ENCODE assay signal across 23 mouse cellular contexts in the genomic region with DNA sequence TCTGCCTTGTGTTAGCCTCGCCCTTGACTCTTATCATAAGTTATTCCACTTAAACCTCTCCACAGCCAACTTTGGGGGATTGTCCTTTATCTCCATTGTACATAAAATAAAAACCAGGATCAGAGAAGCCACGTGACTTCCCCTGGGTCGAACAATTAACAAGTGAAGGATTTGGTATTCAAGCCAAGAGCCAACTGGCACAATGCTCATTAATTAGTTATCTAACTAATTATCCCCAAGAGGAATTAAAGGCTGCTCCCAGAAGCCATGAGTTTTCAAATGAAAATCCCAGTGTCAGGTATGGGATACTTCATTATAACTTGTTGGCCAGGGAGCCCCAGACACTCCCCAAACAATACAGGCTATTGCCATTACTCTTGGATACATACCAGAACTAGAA. TPM values are rescaled to one million over a fixed set of nuclear protein-coding genes. Genes with fewer than 3 reads are reported as not detected.
A peak's percentile ranks its signal among the peaks of the same experiment; 100 is the strongest.
DNase-seq lines count a peak whose midpoint lies in the region; ATAC-seq lines count a peak whose summit lies in the region.
"Had no signal": no experiment of that assay in that cellular context is flagged by ENCODE, and none has a peak within 500 bp of the region (broad histone marks: within the 10 kb centered on the region; RNA-seq: fewer than 3 reads in every experiment).

No protein-coding gene starts in this region.

- WGBS in hindbrain, embryonic 12.5 days, result 80% methylated on average over 3 of the region's 3 CpGs
- WGBS in hindbrain, embryonic 11.5 days, result 84% methylated on average over 3 of the region's 3 CpGs
- WGBS in lung, embryonic 15.5 days, result 44% methylated on average over 3 of the region's 3 CpGs

- H3K9me3 ChIP-seq in hindbrain, embryonic 12.5 days (replicated peaks), result no peaks in the 10 kb centered on the region
- H3K9me3 ChIP-seq in hindbrain, embryonic 11.5 days (ENCODE audit: control insufficient read depth, low read length), result no peaks in the 10 kb centered on the region
- H3K9me3 ChIP-seq in lung, embryonic 15.5 days, result no peaks in the 10 kb centered on the region
- H3K9me3 ChIP-seq: embryonic facial prominence, embryonic 15.5 days; forebrain, embryonic 10.5 days; heart, embryonic 10.5 days had no signal

- no peak overlapping the region for H3K9ac ChIP-seq in hindbrain, embryonic 12.5 days
- no peak overlapping the region for H3K9ac ChIP-seq in hindbrain, embryonic 11.5 days (ENCODE audit: low read depth, low read length)
- H3K9ac ChIP-seq in lung, embryonic 15.5 days, result no peak overlapping the region
- H3K9ac ChIP-seq: embryonic facial prominence, embryonic 15.5 days; hindbrain, embryonic 14.5 days had no signal

- H3K4me2 ChIP-seq in hindbrain, embryonic 12.5 days (replicated peaks), result no peak overlapping the region
- no peak overlapping the region for H3K4me2 ChIP-seq in hindbrain, embryonic 11.5 days (replicated peaks; ENCODE audit: low read depth, low read length)
- H3K4me2 ChIP-seq in lung, embryonic 15.5 days, result no peak overlapping the region
- H3K4me2 ChIP-seq: embryonic facial prominence, embryonic 15.5 days; hindbrain, embryonic 14.5 days had no signal

- H3K27me3 ChIP-seq in hindbrain, embryonic 12.5 days, result no peaks in the 10 kb centered on the region
- H3K27me3 ChIP-seq in hindbrain, embryonic 11.5 days (ENCODE audit: control insufficient read depth, insufficient read depth, low read length), result no peaks in the 10 kb centered on the region
- H3K27me3 ChIP-seq in lung, embryonic 15.5 days, result no peaks in the 10 kb centered on the region
- H3K27me3 ChIP-seq: embryonic facial prominence, embryonic 15.5 days had no signal

- H3K4me3 ChIP-seq in hindbrain, embryonic 12.5 days, result no peak overlapping the region
- no peak overlapping the region for H3K4me3 ChIP-seq in hindbrain, embryonic 11.5 days (ENCODE audit: low read depth, low read length)
- no peak overlapping the region for H3K4me3 ChIP-seq in lung, embryonic 15.5 days
- H3K4me3 ChIP-seq: embryonic facial prominence, embryonic 15.5 days; erythroblast, embryonic 14.5 days; forebrain, embryonic 10.5 days; heart, embryonic 10.5 days had no signal

- no peak overlapping the region for H3K27ac ChIP-seq in hindbrain, embryonic 12.5 days
- no peak overlapping the region for H3K27ac ChIP-seq in hindbrain, embryonic 11.5 days (ENCODE audit: low read depth, low read length)
- H3K27ac ChIP-seq in lung, embryonic 15.5 days, result peak overlapping the region; percentile 47; the same call in 1 of the 2 replicates
- H3K27ac ChIP-seq: embryonic facial prominence, embryonic 15.5 days; forebrain, embryonic 10.5 days; heart, embryonic 10.5 days; hindbrain, embryonic 14.5 days had no signal

- H3K36me3 ChIP-seq in hindbrain, embryonic 12.5 days, result no peaks in the 10 kb centered on the region
- no peaks in the 10 kb centered on the region for H3K36me3 ChIP-seq in hindbrain, embryonic 11.5 days (ENCODE audit: control insufficient read depth, insufficient read depth, low read length)
- H3K36me3 ChIP-seq in lung, embryonic 15.5 days, result no peaks in the 10 kb centered on the region
- H3K36me3 ChIP-seq: embryonic facial prominence, embryonic 15.5 days; forebrain, embryonic 10.5 days; heart, embryonic 10.5 days had no signal

- H3K4me1 ChIP-seq in hindbrain, embryonic 12.5 days, result no peaks in the 10 kb centered on the region
- no peaks in the 10 kb centered on the region for H3K4me1 ChIP-seq in hindbrain, embryonic 11.5 days (replicated peaks; ENCODE audit: control insufficient read depth, insufficient read depth, low read length)
- H3K4me1 ChIP-seq in lung, embryonic 15.5 days, result peaks cover 12% of the 10 kb centered on the region
- H3K4me1 ChIP-seq: embryonic facial prominence, embryonic 15.5 days; forebrain, embryonic 10.5 days had no signal

- 0 out of 2 replicates have a peak, but pooled peaks have one; percentile 11 for ATAC-seq in hindbrain, embryonic 12.5 days (ENCODE audit: low FRiP score)
- ATAC-seq in hindbrain, embryonic 11.5 days (ENCODE audit: low FRiP score), result no peak
- ATAC-seq in lung, embryonic 15.5 days (ENCODE audit: borderline replicate concordance, extremely low read depth, low FRiP score, low TSS enrichment), result no peak

- no peak for DNase-seq in hindbrain, embryonic 11.5 days (ENCODE audit: low spot score)
- no peak for DNase-seq in lung, adult 18-20 months
- DNase-seq in retina, postnatal 1 day, result peak; percentile 29
- no peak for DNase-seq in retina, embryonic 14.5 days (ENCODE audit: low spot score)
- DNase-seq in spleen, postnatal 4 days (ENCODE audit: low spot score in 2 of 2), result no peak
- DNase-seq: adrenal gland, adult 8-10 months; adrenal gland, postnatal 36 days; cerebellum, adult 11 months; cerebellum, adult 8-10 months; cerebellum, postnatal 14 days; embryo, embryonic 11 days; gastrocnemius, postnatal 10 days; heart, adult 18-20 months; heart, postnatal 10 days; heart, postnatal 4 days had no signal

RNA-seq across cellular contexts. Expression of a gene that starts 23.6 kb away (rescaled TPM):
- 2.6 and 5.4 TPM in 2 replicates for polyA plus RNA-seq in hindbrain, embryonic 12.5 days (2016; fragmentation: Nextera tagmentation; extraction: Ambion mirVana)
- polyA plus RNA-seq in hindbrain, embryonic 11.5 days (2014; fragmentation: Nextera tagmentation; extraction: Ambion mirVana), result 1.8 and 1.9 TPM in 2 replicates
- polyA plus RNA-seq in lung, embryonic 15.5 days (2015; fragmentation: Nextera tagmentation; extraction: Ambion mirVana), result 48.8 and 49.2 TPM in 2 replicates
- polyA plus RNA-seq: erythroblast, embryonic 14.5 days; frontal cortex, adult 2 months had no signal
